Mouse (Mus musculus) heart, embryonic 15.5 days (tissue): ENCODE results near the gene Asic4. TPM values are rescaled to one million over a fixed set of nuclear protein-coding genes. Genes with fewer than 3 reads are reported as not detected.

Source experiments
- ATAC-seq: fragments of 200-750 bp; cut with Nextera tagmentation; replicated peaks from 2 replicates; pipeline ENCODE4 v1.8.0; 2017; ENCODE audit warnings: low read depth, moderate TSS enrichment; ENCODE audit not compliant: insufficient number of reproducible peaks, insufficient read depth, low FRiP score
- H3K27ac ChIP-seq: fragments of 300-500 bp; sonication (generic); 2 replicates; pipeline ENCODE4 v1.5.1; 2015; ENCODE audit warnings: mild to moderate bottlenecking, inconsistent platforms
- H3K27me3 ChIP-seq: fragments of 300-500 bp; sonication (generic); 2 replicates; pipeline ENCODE4 v1.6.1; 2015; ENCODE audit warnings: inconsistent platforms
- H3K36me3 ChIP-seq: fragments of 300-500 bp; sonication (generic); 2 replicates; pipeline ENCODE4 v1.6.1; 2015; ENCODE audit warnings: mild to moderate bottlenecking, inconsistent platforms
- H3K4me1 ChIP-seq: fragments of 300-500 bp; sonication (generic); replicated peaks from 2 replicates; pipeline ENCODE4 v1.6.1; 2015; ENCODE audit warnings: inconsistent platforms
- H3K4me2 ChIP-seq: fragments of 300-500 bp; sonication (generic); 2 replicates; pipeline ENCODE4 v1.6.1; 2015; ENCODE audit warnings: inconsistent platforms, mild to moderate bottlenecking, moderate library complexity
- H3K4me3 ChIP-seq: fragments of 300-500 bp; sonication (generic); 2 replicates; pipeline ENCODE4 v1.5.1; 2015; ENCODE audit warnings: mild to moderate bottlenecking, inconsistent platforms
- H3K9ac ChIP-seq: fragments of 300-500 bp; sonication (generic); 2 replicates; pipeline ENCODE4 v1.6.1; 2015; ENCODE audit warnings: mild to moderate bottlenecking, inconsistent platforms
- H3K9me3 ChIP-seq: fragments of 300-500 bp; sonication (generic); replicated peaks from 2 replicates; pipeline ENCODE4 v1.6.1; 2016; ENCODE audit warnings: inconsistent platforms
- WGBS: fragments of 180-500 bp; shearing (Covaris S2); methylation state at CpG from one replicate; pipeline ENCODE4 v1.1.7; 2015; ENCODE audit warnings: mixed read lengths; 5-methylcytosine and 5-hydroxymethylcytosine counted together
- polyA plus RNA-seq: library from polyadenylated mRNA; unstranded; fragments of >200 nt; fragmentation: Nextera tagmentation; extraction: Ambion mirVana; gene quantifications from 2 replicates; pipeline ENCODE4 v1.2.1, GENCODE M21; 2015

Gene Asic4
- polyA plus RNA-seq, 1 experiment from 2014 or later: 0.40 TPM

DNA sequence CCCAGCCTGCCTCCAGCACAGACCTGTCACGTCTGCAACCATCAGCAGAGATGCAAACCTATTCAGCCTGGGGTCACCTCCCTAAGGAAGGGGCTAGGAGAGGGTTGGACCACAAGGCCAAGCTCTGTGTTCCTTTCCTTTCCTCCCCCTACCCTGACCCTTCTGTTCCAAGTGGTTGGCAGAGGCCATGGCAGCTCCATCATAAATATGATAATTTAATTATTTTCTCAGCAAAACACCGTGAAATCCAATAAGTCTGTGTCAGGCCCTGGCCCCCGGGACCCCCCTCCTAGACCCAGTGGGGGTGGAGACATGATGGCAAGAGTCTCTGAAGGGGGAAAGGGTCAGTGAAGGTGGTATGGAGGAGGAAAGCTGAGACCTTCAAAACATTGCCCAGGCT lies 6.0 kb upstream of the Asic4 start:
- Histone ChIP-seq H3K9ac (no peak overlapping the region), H3K9me3 (no peaks in the 10 kb centered on the region), H3K4me1 (peaks cover 48% of the 10 kb centered on the region), H3K27ac (no peak overlapping the region), H3K36me3 (peaks cover 12% of the 10 kb centered on the region; the same call in 1 of the 2 replicates), H3K4me3 (no peak overlapping the region), H3K27me3 (peaks cover 41% of the 10 kb centered on the region), H3K4me2 (no peak overlapping the region)
- ATAC-seq: no peak
- WGBS: 49% methylated on average over 3 of the region's 3 CpGs

DNA sequence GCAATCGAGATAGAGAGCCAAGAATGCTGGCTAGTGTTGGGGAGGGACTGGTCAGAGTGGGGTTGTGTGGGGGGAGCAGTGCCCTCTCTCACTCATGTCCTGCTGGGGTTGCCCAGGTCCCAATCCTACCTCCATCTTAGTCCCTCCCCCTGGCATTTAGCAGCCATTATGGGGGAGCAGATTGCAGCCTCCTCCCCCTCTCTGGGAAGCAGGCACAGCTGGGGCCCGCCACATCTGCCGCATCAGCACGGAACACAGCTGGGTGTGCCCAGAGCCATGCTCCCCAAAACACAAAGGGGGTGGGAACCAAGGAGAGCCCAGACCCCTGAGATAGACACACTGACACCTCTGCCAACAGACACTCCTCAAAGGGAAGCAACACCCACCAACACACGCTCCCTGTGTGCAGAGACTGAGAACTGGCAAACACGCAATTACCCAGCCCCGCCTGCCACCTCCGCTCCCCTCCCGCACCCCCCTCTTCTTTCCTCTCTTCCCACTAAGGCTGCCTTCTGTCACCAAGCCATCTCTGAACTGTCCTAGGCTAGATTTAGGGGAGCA lies 5.0 kb upstream of the Asic4 start:
- Histone ChIP-seq H3K4me1 (peaks cover 57% of the 10 kb centered on the region), H3K9ac (0 out of 2 replicates have a peak overlapping the region, but pooled peaks have one; percentile 14), H3K27ac (no peak overlapping the region), H3K9me3 (no peaks in the 10 kb centered on the region), H3K36me3 (peaks cover 12% of the 10 kb centered on the region; the same call in 1 of the 2 replicates), H3K27me3 (peaks cover 52% of the 10 kb centered on the region), H3K4me2 (peak overlapping the region; percentile 60; the same call in 1 of the 2 replicates), H3K4me3 (no peak overlapping the region)
- WGBS: 13% methylated on average over 9 of the region's 9 CpGs
- peak; percentile 7; the same call in 1 of the 2 replicates for ATAC-seq

DNA sequence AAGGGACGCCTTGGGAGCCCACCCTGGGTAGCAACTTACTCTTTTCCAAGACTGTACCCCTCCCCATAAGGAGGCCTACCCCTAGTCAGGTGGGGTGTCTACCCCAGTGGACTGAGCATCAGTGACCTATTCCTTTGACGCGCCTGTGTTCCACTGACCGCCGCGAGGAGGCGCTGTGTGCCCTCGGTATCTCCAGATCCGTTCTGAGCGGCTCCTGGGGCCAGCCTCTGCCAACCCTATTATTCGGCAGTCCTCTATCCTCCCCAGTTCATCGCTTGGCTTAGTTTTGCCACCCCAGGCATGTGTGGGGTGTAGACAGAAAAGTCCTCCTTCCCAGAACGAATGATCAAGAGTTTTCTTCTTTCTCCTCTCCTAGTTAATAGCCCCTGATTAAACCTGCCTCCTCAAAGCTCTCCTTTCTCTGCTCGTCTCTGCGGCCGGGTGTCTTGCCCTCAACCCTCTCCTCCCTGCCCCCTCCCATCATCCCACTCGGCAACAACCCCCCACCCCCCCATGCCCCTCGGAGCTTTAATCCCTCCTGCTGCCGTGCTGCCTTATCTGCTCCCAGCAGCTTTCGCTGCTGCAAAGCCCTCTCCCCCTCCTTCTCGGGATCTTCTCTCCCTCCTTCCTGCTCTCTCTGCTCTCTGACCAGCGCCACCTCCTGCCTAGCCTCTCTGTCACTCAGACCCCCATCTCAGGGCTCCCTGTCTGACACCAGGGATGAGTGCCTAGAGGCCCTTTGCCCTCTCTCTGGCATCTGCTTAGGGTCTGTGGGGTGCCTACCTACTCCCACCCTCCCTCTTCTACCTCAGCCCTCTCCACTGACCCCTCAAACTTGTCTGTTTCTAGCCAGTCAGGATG lies 4.3 kb upstream of the Asic4 start:
- Histone ChIP-seq H3K27me3 (peaks cover 59% of the 10 kb centered on the region), H3K36me3 (peaks cover 12% of the 10 kb centered on the region; the same call in 1 of the 2 replicates), H3K4me1 (peaks cover 65% of the 10 kb centered on the region), H3K4me3 (peak overlapping the region; percentile 34), H3K9ac (peak overlapping the region; percentile 43), H3K27ac (no peak overlapping the region), H3K9me3 (no peaks in the 10 kb centered on the region), H3K4me2 (peak overlapping the region; percentile 60)
- 0 out of 2 replicates have a peak, but pooled peaks have one; percentile 17 for ATAC-seq
- WGBS: under 1% methylated on average over 22 of the region's 22 CpGs

DNA sequence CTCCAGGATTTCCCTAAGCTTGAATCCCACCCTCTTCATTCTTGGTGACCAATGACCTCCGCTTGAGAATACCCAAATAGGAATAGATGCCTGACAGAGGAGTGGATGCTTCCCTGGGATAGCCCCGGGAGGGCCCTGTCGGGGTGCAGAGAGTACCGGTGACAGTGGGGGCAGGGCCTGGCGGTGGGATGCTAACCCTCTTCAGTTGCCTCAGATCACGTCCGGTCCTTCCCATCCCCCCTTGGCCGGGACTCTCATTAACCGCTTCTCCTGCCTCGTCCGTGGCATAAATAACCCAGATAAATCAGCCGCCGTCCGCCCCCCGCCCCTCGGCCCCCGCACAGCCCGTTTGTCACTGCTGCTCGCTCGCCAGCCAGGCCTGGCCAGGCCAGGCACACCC lies 3.6 kb upstream of the Asic4 start:
- H3K36me3 ChIP-seq: peaks cover 8% of the 10 kb centered on the region; the same call in 1 of the 2 replicates
- WGBS: 8% methylated on average over 20 of the region's 20 CpGs
- H3K4me3 ChIP-seq: no peak overlapping the region
- H3K9ac ChIP-seq: 0 out of 2 replicates have a peak overlapping the region, but pooled peaks have one; percentile 43
- H3K9me3 ChIP-seq: no peaks in the 10 kb centered on the region
- ATAC-seq: no peak; the same call in 1 of the 2 replicates
- peaks cover 67% of the 10 kb centered on the region for H3K4me1 ChIP-seq
- H3K27me3 ChIP-seq: peaks cover 66% of the 10 kb centered on the region
- H3K4me2 ChIP-seq: peak overlapping the region; percentile 60
- no peak overlapping the region for H3K27ac ChIP-seq

DNA sequence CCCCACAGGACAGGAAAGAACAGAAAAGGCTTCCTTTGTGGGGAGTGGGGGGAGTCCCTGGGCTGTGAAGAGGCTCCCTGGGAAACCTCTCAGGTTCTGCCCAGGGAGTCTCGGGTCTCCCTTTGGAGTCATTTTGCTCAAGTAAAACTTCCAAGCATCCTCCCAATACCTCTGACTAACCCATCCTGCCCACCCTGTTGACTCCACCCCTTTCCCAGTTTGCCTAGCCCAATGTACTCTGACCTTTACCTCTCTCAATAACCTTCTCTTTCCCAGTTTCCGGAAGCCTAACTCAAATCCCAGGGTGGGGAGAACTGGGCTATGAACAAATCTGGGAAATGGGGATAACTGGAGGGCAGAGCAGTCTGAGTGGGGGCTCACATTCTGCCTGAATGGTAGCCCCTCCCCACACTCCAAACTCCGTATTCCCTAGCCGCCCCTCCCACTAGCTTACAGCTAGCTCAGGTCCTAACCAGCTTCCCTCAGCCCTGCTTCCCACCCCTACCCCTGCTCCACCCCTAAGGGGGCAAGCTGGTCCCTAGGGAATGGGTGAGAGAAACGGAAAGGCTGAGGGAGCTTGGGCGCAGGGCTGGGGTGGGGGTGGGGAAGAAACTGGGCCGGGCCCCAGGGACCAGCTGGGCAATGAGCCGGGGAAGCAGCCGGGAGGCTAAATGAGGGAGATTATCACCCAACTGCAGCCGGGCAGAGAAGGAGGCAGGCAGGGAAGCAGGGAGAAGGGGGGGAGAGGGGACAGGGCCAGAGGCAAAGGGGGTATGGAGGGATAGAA lies 2.8 kb upstream of the Asic4 start:
- H3K27ac ChIP-seq: no peak overlapping the region
- 0 out of 2 replicates have a peak, but pooled peaks cover 4% of the 10 kb centered on the region for H3K36me3 ChIP-seq
- peaks cover 74% of the 10 kb centered on the region for H3K27me3 ChIP-seq
- ATAC-seq: no peak
- WGBS: 12% methylated on average over 10 of the region's 10 CpGs
- H3K9ac ChIP-seq: no peak overlapping the region
- peak overlapping the region; percentile 17; the same call in 1 of the 2 replicates for H3K4me3 ChIP-seq
- no peaks in the 10 kb centered on the region for H3K9me3 ChIP-seq
- H3K4me2 ChIP-seq: peak overlapping the region; percentile 60
- peaks cover 67% of the 10 kb centered on the region for H3K4me1 ChIP-seq

DNA sequence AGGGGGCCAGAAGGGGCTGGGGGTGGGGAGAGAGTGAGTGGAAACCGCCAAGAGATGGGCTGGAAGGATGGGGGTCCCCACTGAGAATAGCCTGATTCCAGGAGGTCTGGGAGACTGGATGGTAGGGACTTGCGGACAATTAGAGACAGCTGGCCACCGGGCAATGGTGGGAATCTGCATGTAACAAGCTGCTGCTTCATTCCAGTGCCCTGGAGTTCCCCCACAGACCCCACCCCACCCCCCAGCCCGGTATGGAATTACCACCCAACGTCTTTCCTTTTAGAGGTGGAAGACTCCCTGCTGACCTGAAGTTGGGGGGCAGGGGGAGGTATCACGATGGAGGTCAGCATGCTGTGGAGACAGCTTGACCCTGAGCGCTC lies 2.2 kb upstream of the Asic4 start:
- Histone ChIP-seq H3K9ac (no peak overlapping the region), H3K36me3 (no peaks in the 10 kb centered on the region), H3K4me2 (peak overlapping the region; percentile 60), H3K4me1 (peaks cover 67% of the 10 kb centered on the region), H3K27ac (no peak overlapping the region), H3K4me3 (no peak overlapping the region), H3K27me3 (peaks cover 80% of the 10 kb centered on the region), H3K9me3 (no peaks in the 10 kb centered on the region)
- ATAC-seq: no peak
- WGBS: 8% methylated on average over 7 of the region's 7 CpGs

DNA sequence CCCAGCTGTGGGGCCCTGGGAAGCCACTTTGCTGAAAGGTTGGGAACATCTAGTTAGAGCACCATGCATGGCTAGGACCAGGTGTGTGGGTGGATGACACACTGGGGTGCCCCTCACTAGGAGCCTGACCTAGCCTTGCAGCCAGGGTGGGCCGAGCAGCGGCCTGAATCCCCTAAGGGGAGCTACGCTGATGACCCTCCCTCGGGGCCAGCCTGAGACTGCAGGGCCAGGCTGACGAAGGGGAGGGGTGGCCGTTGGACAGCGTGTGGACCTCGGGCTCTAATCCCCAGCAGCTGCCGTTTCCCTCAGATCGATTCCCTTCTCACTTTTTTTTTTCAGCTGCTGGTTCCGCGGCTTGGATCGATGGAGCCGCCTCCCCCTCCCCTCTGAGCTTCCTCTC lies 1.3 kb upstream of the Asic4 start:
- WGBS: 9% methylated on average over 13 of the region's 14 CpGs
- Histone ChIP-seq H3K27ac (no peak overlapping the region), H3K36me3 (no peaks in the 10 kb centered on the region), H3K4me1 (peaks cover 67% of the 10 kb centered on the region), H3K4me3 (no peak overlapping the region), H3K9ac (no peak overlapping the region), H3K27me3 (peaks cover 88% of the 10 kb centered on the region), H3K4me2 (no peak overlapping the region), H3K9me3 (no peaks in the 10 kb centered on the region)
- ATAC-seq: no peak

DNA sequence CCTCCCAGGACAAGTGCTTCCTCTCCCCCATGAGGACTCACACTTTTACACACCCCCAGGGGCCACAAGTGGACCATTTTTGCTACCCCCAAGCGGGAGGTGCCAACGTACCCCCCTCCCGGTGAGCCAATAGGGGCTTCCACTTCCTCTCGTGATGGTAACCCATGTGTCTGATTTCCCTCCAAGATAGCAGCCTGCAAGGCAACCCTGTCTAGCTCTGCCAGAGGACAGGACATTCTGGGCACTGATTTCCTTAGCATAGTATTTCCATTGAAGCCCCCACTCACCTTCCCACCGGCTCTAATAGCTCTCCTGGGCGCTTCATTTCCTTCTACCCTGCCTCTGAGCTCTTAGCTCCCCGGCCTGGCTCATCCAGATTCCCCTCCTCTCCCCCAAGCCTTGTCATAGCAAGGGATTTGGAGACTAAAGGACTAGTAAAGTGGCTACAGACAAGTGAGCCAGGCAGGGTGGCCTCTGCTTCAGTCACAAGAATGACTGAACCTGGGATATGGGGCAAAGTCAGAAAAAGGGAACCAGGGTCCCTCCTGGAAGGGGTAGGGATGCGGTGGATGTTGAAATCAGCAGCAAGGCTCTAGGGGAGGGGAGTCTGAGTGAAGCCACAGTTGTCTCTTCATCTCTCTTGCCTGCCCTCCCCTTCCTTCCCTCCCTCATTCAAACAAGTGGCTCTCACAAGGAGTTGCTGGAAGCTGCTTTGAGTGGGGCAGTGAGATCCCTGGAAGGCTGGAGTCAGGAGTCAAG lies 680 bp upstream of the Asic4 start:
- Histone ChIP-seq H3K4me3 (no peak overlapping the region), H3K9ac (no peak overlapping the region), H3K4me2 (peak overlapping the region; percentile 62), H3K36me3 (no peaks in the 10 kb centered on the region), H3K27ac (no peak overlapping the region), H3K9me3 (no peaks in the 10 kb centered on the region), H3K27me3 (peaks cover 92% of the 10 kb centered on the region), H3K4me1 (peaks cover 65% of the 10 kb centered on the region)
- WGBS: 10% methylated on average over 8 of the region's 8 CpGs
- no peak for ATAC-seq

DNA sequence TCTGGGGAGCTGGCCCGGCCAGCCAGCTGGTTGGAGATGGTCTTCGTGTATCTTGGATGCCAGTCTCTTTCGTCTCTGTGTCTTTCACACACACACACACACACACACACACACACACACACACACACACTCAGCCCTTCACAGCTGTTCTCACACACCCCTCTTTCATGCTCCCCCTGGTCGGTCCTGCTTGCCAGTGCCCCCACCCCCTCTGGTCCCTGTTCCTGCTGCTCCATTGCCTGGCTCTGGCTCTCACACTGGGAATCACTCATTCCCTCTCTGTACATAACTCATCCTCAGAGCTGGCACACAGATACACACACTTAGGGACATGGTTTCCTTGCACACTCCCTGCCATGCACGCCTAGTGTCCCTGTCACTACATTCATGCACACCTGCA lies 1.7 kb downstream of the Asic4 start:
- Histone ChIP-seq H3K4me3 (no peak overlapping the region), H3K36me3 (no peaks in the 10 kb centered on the region), H3K9me3 (no peaks in the 10 kb centered on the region), H3K27ac (no peak overlapping the region), H3K9ac (no peak overlapping the region), H3K4me2 (no peak overlapping the region), H3K27me3 (peaks cover 94% of the 10 kb centered on the region), H3K4me1 (peaks cover 43% of the 10 kb centered on the region)
- ATAC-seq: no peak
- 52% methylated on average over 5 of the region's 5 CpGs for WGBS

DNA sequence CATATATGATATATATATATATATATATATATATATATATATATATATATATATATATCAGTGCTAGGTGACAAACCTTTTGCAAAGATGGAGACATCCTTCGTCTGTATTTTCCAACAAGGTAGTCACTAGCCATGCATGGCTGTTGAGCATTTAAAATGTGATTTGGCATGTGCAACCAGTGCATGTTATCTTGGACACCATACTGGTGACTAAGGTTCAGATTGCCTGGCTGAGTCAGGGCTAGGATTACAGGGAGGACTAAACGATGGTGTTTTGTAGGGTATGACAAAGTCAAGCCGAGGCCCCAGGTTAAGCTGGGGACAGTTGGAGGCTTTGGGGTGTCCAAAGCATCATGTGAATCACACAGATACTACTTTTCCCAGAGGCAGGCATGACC lies 5.2 kb downstream of the Asic4 start:
- H3K9ac ChIP-seq: no peak overlapping the region
- no peak overlapping the region for H3K4me3 ChIP-seq
- H3K4me2 ChIP-seq: no peak overlapping the region
- no peaks in the 10 kb centered on the region for H3K36me3 ChIP-seq
- 68% methylated on average over 3 of the region's 3 CpGs for WGBS
- no peak for ATAC-seq
- no peaks in the 10 kb centered on the region for H3K9me3 ChIP-seq
- H3K27ac ChIP-seq: no peak overlapping the region
- H3K27me3 ChIP-seq: peaks cover 81% of the 10 kb centered on the region
- H3K4me1 ChIP-seq: peaks cover 34% of the 10 kb centered on the region
